Mouse (Mus musculus): Measurements from ENCODE around the gene Iyd.

GRCm38 (mm10) chr10:3590632-3591031, 50.6 kb downstream of the Iyd start:
- TF ChIP-seq MAFK (IDR thresholded peaks at IDR 0.05; ENCODE audit: insufficient read depth, low read depth, low read length) (no peak), ZNF384 (IDR thresholded peaks at IDR 0.05; ENCODE audit: low read depth, low read length) (no peak), CHD2 (IDR thresholded peaks at IDR 0.05; ENCODE audit: low read depth, low read length) (no peak), ZC3H11A (IDR thresholded peaks at IDR 0.05; ENCODE audit: borderline replicate concordance, low read depth, low read length) (no peak), HCFC1 (IDR thresholded peaks at IDR 0.05; ENCODE audit: borderline replicate concordance, insufficient read depth, low read length) (no peak)
